Mouse (Mus musculus): ENCODE results near the gene Smap1.

Smap1 gene

GRCm38 (mm10) chr1:23840924-23841323 is 81.2 kb downstream of the Smap1 start:
- DNase-seq (ENCODE audit: low read depth in 1 of 2, low spot score in 2 of 2) = no peak

GRCm38 (mm10) chr1:23836630-23837029 is 85.5 kb downstream of the Smap1 start:
- no peak for DNase-seq (ENCODE audit: low read depth in 1 of 2, low spot score in 2 of 2)

- DNase-seq (ENCODE audit: low read depth in 1 of 2, low spot score in 2 of 2) = no peak
Measured at GRCm38 (mm10) chr1:23834819-23835218, 87.3 kb downstream of the Smap1 start.

GRCm38 (mm10) chr1:23834246-23834645 is 87.9 kb downstream of the Smap1 start:
- DNase-seq (ENCODE audit: low read depth in 1 of 2, low spot score in 2 of 2) = no peak

GRCm38 (mm10) chr1:23826887-23827758 is 95.0 kb downstream of the Smap1 start:
- no peak for DNase-seq (ENCODE audit: low read depth in 1 of 2, low spot score in 2 of 2)

GRCm38 (mm10) chr1:23821615-23822014 is 100.5 kb downstream of the Smap1 start:
- no peak for DNase-seq (ENCODE audit: low read depth in 1 of 2, low spot score in 2 of 2)

- DNase-seq (ENCODE audit: low read depth in 1 of 2, low spot score in 2 of 2) = no peak
Measured at GRCm38 (mm10) chr1:23798306-23798705, 123.8 kb downstream of the Smap1 start.

Data from monocyte, adult 2 months (primary cell).